Mouse (Mus musculus): ENCODE results near the gene Psme4. TPM values are rescaled to one million over a fixed set of nuclear protein-coding genes. Genes with fewer than 3 reads are reported as not detected.
"Not testable (repeated sequence)": the region's sequence is repeated elsewhere in the genome, so short reads cannot be mapped to it uniquely, and the experiment has no call there.

The Psme4 gene
- polyA plus RNA-seq, 1 experiment from 2014 or later: 17.0 TPM

GRCm38 (mm10) chr11:30750039-30750823, 21.3 kb upstream of the Psme4 start:
- WGBS: 47% methylated on average over 3 of the region's 3 CpGs
- Histone ChIP-seq H3K36me3 (ENCODE audit: insufficient read depth, low read length) (no peaks in the 10 kb centered on the region), H3K4me1 (replicated peaks; ENCODE audit: insufficient read depth, low read length) (no peaks in the 10 kb centered on the region), H3K27me3 (ENCODE audit: insufficient read depth, low read length) (peaks cover 3% of the 10 kb centered on the region; the same call in 1 of the 2 replicates), H3K9me3 (replicated peaks; ENCODE audit: low read length) (no peaks in the 10 kb centered on the region), H3K27ac (no peak overlapping the region), H3K4me3 (replicated peaks; ENCODE audit: low read depth, low read length) (no peak overlapping the region), H3K4me2 (ENCODE audit: low read length) (no peak overlapping the region), H3K9ac (ENCODE audit: low read depth, low read length) (no peak overlapping the region)
- ATAC-seq (replicated peaks; ENCODE audit: low FRiP score, low read depth) (no peak), DNase-seq (ENCODE audit: low spot score) (no peak)
- no peak for TF ChIP-seq CTCF (IDR thresholded peaks at IDR 0.05; ENCODE audit: low read depth)

- no peak overlapping the region for H3K4me3 ChIP-seq (replicated peaks; ENCODE audit: low read depth, low read length)
- DNase-seq (ENCODE audit: low spot score) (no peak), ATAC-seq (replicated peaks; ENCODE audit: low FRiP score, low read depth) (no peak)
- 82% methylated on average over 3 of the region's 3 CpGs for WGBS
- TF ChIP-seq CTCF (IDR thresholded peaks at IDR 0.05; ENCODE audit: low read depth): no peak
- H3K27me3 ChIP-seq (ENCODE audit: insufficient read depth, low read length): peaks cover 3% of the 10 kb centered on the region; the same call in 1 of the 2 replicates
- no peak overlapping the region for H3K27ac ChIP-seq
- no peaks in the 10 kb centered on the region for H3K4me1 ChIP-seq (replicated peaks; ENCODE audit: insufficient read depth, low read length)
- no peak overlapping the region for H3K4me2 ChIP-seq (ENCODE audit: low read length)
- no peaks in the 10 kb centered on the region for H3K9me3 ChIP-seq (replicated peaks; ENCODE audit: low read length)
- H3K9ac ChIP-seq (ENCODE audit: low read depth, low read length): no peak overlapping the region
- H3K36me3 ChIP-seq (ENCODE audit: insufficient read depth, low read length): no peaks in the 10 kb centered on the region
Measured at GRCm38 (mm10) chr11:30752956-30753355, 18.6 kb upstream of the Psme4 start.

- H3K9ac ChIP-seq (ENCODE audit: low read depth, low read length): peak overlapping the region; percentile 51; the same call in 1 of the 2 replicates
- not testable (repeated sequence) for H3K27ac ChIP-seq; ATAC-seq (replicated peaks; ENCODE audit: low FRiP score, low read depth); H3K36me3 ChIP-seq (ENCODE audit: insufficient read depth, low read length); DNase-seq (ENCODE audit: low spot score); H3K9me3 ChIP-seq (replicated peaks; ENCODE audit: low read length); H3K27me3 ChIP-seq (ENCODE audit: insufficient read depth, low read length); H3K4me1 ChIP-seq (replicated peaks; ENCODE audit: insufficient read depth, low read length)
- H3K4me3 ChIP-seq (replicated peaks; ENCODE audit: low read depth, low read length): peak overlapping the region; percentile 43
- peak overlapping the region; percentile 93 for H3K4me2 ChIP-seq (ENCODE audit: low read length)
- 64% methylated on average over 4 of the region's 4 CpGs for WGBS
Measured at GRCm38 (mm10) chr11:30754486-30754854, 17.1 kb upstream of the Psme4 start.

DNA sequence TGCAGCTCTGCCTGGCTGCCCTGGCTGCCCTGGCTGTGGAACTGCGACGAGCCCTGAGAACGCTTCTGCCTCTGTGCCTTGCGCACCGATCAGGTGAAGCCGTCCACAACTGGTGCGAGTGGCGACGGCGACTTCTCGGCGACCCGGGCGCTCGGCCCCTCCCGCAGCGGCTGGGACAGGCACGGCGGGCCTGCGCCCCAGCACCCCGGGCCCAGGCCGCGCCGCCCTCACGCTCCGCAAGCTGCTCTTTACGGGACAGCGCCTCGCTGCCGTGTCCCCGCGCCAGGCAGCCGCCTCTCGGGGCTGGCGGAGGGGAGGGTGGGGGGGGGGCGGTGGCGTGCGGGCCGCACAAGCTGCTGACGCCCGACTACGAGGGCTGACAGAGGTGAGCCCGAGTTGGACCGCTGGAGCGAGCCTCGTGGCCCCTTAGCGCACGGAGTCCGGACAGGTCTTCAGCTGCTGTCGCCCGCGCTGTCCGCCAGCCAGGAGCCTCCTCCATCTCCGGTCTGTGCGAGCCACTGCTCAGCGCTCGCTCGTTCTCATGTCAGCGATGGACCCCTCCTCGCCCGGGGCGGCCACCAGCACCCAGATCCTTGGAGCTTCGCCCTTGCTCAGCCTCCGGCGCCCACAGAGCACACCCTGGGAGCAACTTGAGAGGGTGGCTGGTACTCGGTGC, 16.5 kb upstream of the Psme4 start:
- Histone ChIP-seq H3K9me3 (replicated peaks; ENCODE audit: low read length) (no peaks in the 10 kb centered on the region), H3K36me3 (ENCODE audit: insufficient read depth, low read length) (no peaks in the 10 kb centered on the region), H3K9ac (ENCODE audit: low read depth, low read length) (peak overlapping the region; percentile 51), H3K4me2 (ENCODE audit: low read length) (peak overlapping the region; percentile 93), H3K4me3 (replicated peaks; ENCODE audit: low read depth, low read length) (peak overlapping the region; percentile 43), H3K27me3 (ENCODE audit: insufficient read depth, low read length) (peaks cover 3% of the 10 kb centered on the region; the same call in 1 of the 2 replicates), H3K4me1 (replicated peaks; ENCODE audit: insufficient read depth, low read length) (no peaks in the 10 kb centered on the region), H3K27ac (no peak overlapping the region)
- peak; percentile 41 for DNase-seq (ENCODE audit: low spot score)
- peak; percentile 86 for ATAC-seq (replicated peaks; ENCODE audit: low FRiP score, low read depth)
- no peak for TF ChIP-seq CTCF (IDR thresholded peaks at IDR 0.05; ENCODE audit: low read depth)
- WGBS: under 1% methylated on average over 62 of the region's 66 CpGs

DNA sequence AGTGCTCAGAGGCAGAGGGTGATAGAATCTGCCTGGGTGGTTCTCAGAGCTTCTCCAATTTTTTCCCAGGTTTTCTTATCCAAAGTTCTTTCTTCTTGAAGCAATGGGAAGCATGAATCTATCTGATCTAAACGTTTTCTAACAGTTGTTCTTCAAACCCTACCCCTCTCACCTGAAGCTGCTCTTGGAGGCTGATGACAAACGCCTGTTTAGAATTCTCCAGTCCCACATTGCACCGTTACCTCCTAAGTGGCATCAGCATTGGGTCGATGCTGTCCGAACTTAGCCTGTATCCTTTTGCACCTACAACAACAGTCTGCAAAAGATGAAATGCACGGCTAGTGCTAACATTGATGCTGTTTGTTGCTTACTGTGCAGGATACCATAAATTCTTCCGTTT, 10.1 kb upstream of the Psme4 start:
- H3K4me2 ChIP-seq (ENCODE audit: low read length): no peak overlapping the region
- WGBS: 84% methylated on average over 7 of the region's 7 CpGs
- no peak overlapping the region for H3K4me3 ChIP-seq (replicated peaks; ENCODE audit: low read depth, low read length)
- TF ChIP-seq CTCF (IDR thresholded peaks at IDR 0.05; ENCODE audit: low read depth): no peak
- no peak for DNase-seq (ENCODE audit: low spot score)
- H3K9ac ChIP-seq (ENCODE audit: low read depth, low read length): no peak overlapping the region
- H3K27ac ChIP-seq: no peak overlapping the region
- no peaks in the 10 kb centered on the region; the same call in 1 of the 2 replicates for H3K27me3 ChIP-seq (ENCODE audit: insufficient read depth, low read length)
- ATAC-seq (replicated peaks; ENCODE audit: low FRiP score, low read depth): no peak
- H3K36me3 ChIP-seq (ENCODE audit: insufficient read depth, low read length): no peaks in the 10 kb centered on the region
- H3K9me3 ChIP-seq (replicated peaks; ENCODE audit: low read length): no peaks in the 10 kb centered on the region
- no peaks in the 10 kb centered on the region for H3K4me1 ChIP-seq (replicated peaks; ENCODE audit: insufficient read depth, low read length)

GRCm38 (mm10) chr11:30761891-30762290, 9.6 kb upstream of the Psme4 start:
- 82% methylated on average over 1 of the region's 1 CpGs for WGBS
- Histone ChIP-seq H3K36me3 (ENCODE audit: insufficient read depth, low read length) (no peaks in the 10 kb centered on the region), H3K27ac (no peak overlapping the region), H3K4me2 (ENCODE audit: low read length) (no peak overlapping the region), H3K9ac (ENCODE audit: low read depth, low read length) (no peak overlapping the region), H3K9me3 (replicated peaks; ENCODE audit: low read length) (no peaks in the 10 kb centered on the region), H3K4me3 (replicated peaks; ENCODE audit: low read depth, low read length) (no peak overlapping the region), H3K4me1 (replicated peaks; ENCODE audit: insufficient read depth, low read length) (no peaks in the 10 kb centered on the region), H3K27me3 (ENCODE audit: insufficient read depth, low read length) (no peaks in the 10 kb centered on the region)
- no peak for ATAC-seq (replicated peaks; ENCODE audit: low FRiP score, low read depth)
- no peak for TF ChIP-seq CTCF (IDR thresholded peaks at IDR 0.05; ENCODE audit: low read depth)
- no peak for DNase-seq (ENCODE audit: low spot score)

Data from kidney, postnatal 0 days (tissue).